Mouse (Mus musculus) thymus, adult 2 months (tissue): ENCODE data around the gene Cbr4. TPM values are rescaled to one million over a fixed set of nuclear protein-coding genes. Genes with fewer than 3 reads are reported as not detected.

Experiments
- DNase-seq: peaks from one replicate; pipeline ENCODE4 v3.0.0; 2021
- H3K27ac ChIP-seq: fragments of 200-500 bp; 2 replicates; pipeline ENCODE4 v1.5.1; 2012; ENCODE audit warnings: low read length, control low read depth; ENCODE audit not compliant: control insufficient read depth, insufficient read depth
- H3K27me3 ChIP-seq: fragments of 200-500 bp; 2 replicates; pipeline ENCODE4 v1.6.1; 2012; ENCODE audit warnings: mild to moderate bottlenecking, low read length, moderate library complexity, mixed read lengths; ENCODE audit not compliant: control insufficient read depth, insufficient read depth
- H3K36me3 ChIP-seq: fragments of 200-500 bp; 2 replicates; pipeline ENCODE4 v1.6.1; 2012; ENCODE audit warnings: mild to moderate bottlenecking, low read length, moderate library complexity; ENCODE audit not compliant: control insufficient read depth, insufficient read depth
- H3K4me1 ChIP-seq: fragments of 200-500 bp; replicated peaks from 2 replicates; pipeline ENCODE4 v1.6.1; 2012; ENCODE audit warnings: low read length; ENCODE audit not compliant: control insufficient read depth, insufficient read depth
- H3K4me3 ChIP-seq: fragments of 200-500 bp; 2 replicates; pipeline ENCODE4 v1.5.1; 2012; ENCODE audit warnings: mild to moderate bottlenecking, low read length, control low read depth, moderate library complexity; ENCODE audit not compliant: control insufficient read depth, insufficient read depth
- CTCF ChIP-seq: fragments of 200-500 bp; IDR thresholded peaks from 2 replicates; pipeline ENCODE4 v1.5.1; 2012; ENCODE audit warnings: mild to moderate bottlenecking, control low read depth, low read length, moderate library complexity, borderline replicate concordance; ENCODE audit not compliant: control insufficient read depth, poor library complexity, insufficient read depth; ENCODE audit errors: extremely low read depth
- POLR2A ChIP-seq: fragments of 200-500 bp; IDR thresholded peaks from 2 replicates; pipeline ENCODE4 v1.6.1; 2012; ENCODE audit warnings: mild to moderate bottlenecking, low read length, control low read depth, moderate library complexity; ENCODE audit not compliant: control insufficient read depth, poor library complexity, insufficient read depth; ENCODE audit errors: extremely low read depth
- WGBS: fragments of 180-500 bp; shearing (Covaris S2); methylation state at CpG from one replicate; pipeline ENCODE4 v1.1.7; 2018; 5-methylcytosine and 5-hydroxymethylcytosine counted together
- polyA plus RNA-seq: library from polyadenylated mRNA; depleted of rRNA; stranded (reverse); fragments of >200 nt; gene quantifications from 2 replicates; pipeline ENCODE4 v1.2.3, GENCODE M21; 2012

Cbr4 gene
- polyA plus RNA-seq, 1 experiment = 5.2 TPM

- 72% methylated on average over 25 of the region's 25 CpGs for WGBS
- H3K36me3 ChIP-seq = no peaks in the 10 kb centered on the region
- H3K27me3 ChIP-seq = no peaks in the 10 kb centered on the region
- peak; percentile 74 for DNase-seq
- no peak for TF ChIP-seq POLR2A
- TF ChIP-seq CTCF = no peak
- H3K4me3 ChIP-seq = no peak overlapping the region
- H3K4me1 ChIP-seq = peaks cover 4% of the 10 kb centered on the region
- H3K27ac ChIP-seq = no peak overlapping the region
Measured at GRCm38 (mm10) chr8:61515931-61516744, 28.6 kb downstream of the Cbr4 start.

- Histone ChIP-seq H3K27me3 (no peaks in the 10 kb centered on the region), H3K4me1 (peaks cover 4% of the 10 kb centered on the region), H3K27ac (no peak overlapping the region), H3K4me3 (no peak overlapping the region), H3K36me3 (no peaks in the 10 kb centered on the region)
- DNase-seq = no peak
- 92% methylated on average over 8 of the region's 8 CpGs for WGBS
- TF ChIP-seq POLR2A (no peak), CTCF (no peak)
Measured at GRCm38 (mm10) chr8:61516745-61517501, 29.4 kb downstream of the Cbr4 start.

GRCm38 (mm10) chr8:61517502-61518185 lies 30.1 kb downstream of the Cbr4 start:
- WGBS = 47% methylated on average over 14 of the region's 14 CpGs

GRCm38 (mm10) chr8:61522132-61522531 lies 34.6 kb downstream of the Cbr4 start:
- 15% methylated on average over 1 of the region's 1 CpGs for WGBS
- Histone ChIP-seq H3K4me1 (peaks cover 4% of the 10 kb centered on the region), H3K27ac (no peak overlapping the region), H3K27me3 (no peaks in the 10 kb centered on the region), H3K4me3 (no peak overlapping the region), H3K36me3 (no peaks in the 10 kb centered on the region)
- TF ChIP-seq CTCF = no peak
- TF ChIP-seq POLR2A = no peak
- peak; percentile 30 for DNase-seq

More at GRCm38 (mm10) chr8:61517502-61518185, 30.1 kb downstream of the Cbr4 start:
- Histone ChIP-seq H3K27me3 (no peaks in the 10 kb centered on the region), H3K27ac (no peak overlapping the region), H3K4me3 (no peak overlapping the region), H3K36me3 (no peaks in the 10 kb centered on the region), H3K4me1 (peaks cover 4% of the 10 kb centered on the region)
- TF ChIP-seq POLR2A (no peak), CTCF (no peak)
- DNase-seq = peak; percentile 6

- Histone ChIP-seq H3K4me3 (no peak overlapping the region), H3K36me3 (no peaks in the 10 kb centered on the region), H3K27ac (no peak overlapping the region), H3K4me1 (no peaks in the 10 kb centered on the region), H3K27me3 (no peaks in the 10 kb centered on the region)
- TF ChIP-seq CTCF = no peak
- TF ChIP-seq POLR2A = no peak
- WGBS = 94% methylated on average over 14 of the region's 14 CpGs
- DNase-seq = no peak
Measured at GRCm38 (mm10) chr8:61527037-61527436, 39.5 kb downstream of the Cbr4 start.

GRCm38 (mm10) chr8:61528197-61528596 lies 40.7 kb downstream of the Cbr4 start:
- no peak overlapping the region for H3K4me3 ChIP-seq
- no peaks in the 10 kb centered on the region for H3K27me3 ChIP-seq

More at GRCm38 (mm10) chr8:61528197-61528596, 40.7 kb downstream of the Cbr4 start:
- Histone ChIP-seq H3K4me1 (no peaks in the 10 kb centered on the region), H3K36me3 (no peaks in the 10 kb centered on the region), H3K27ac (no peak overlapping the region)
- DNase-seq = no peak
- TF ChIP-seq CTCF (no peak), POLR2A (no peak)
- 93% methylated on average over 9 of the region's 9 CpGs for WGBS
